Mouse (Mus musculus) small intestine, adult 2 months (tissue): Measurements from ENCODE around the gene Wbp1l. TPM values are rescaled to one million over a fixed set of nuclear protein-coding genes. Genes with fewer than 3 reads are reported as not detected.

Experiments
- H3K27ac ChIP-seq: fragments of 200-500 bp; 2 replicates; pipeline ENCODE4 v1.5.1; 2012; ENCODE audit warnings: low read depth, low read length, control low read depth, inconsistent platforms; ENCODE audit not compliant: insufficient read depth
- H3K27me3 ChIP-seq: fragments of 200-500 bp; 2 replicates; pipeline ENCODE4 v1.6.1; 2012; ENCODE audit warnings: mild to moderate bottlenecking, moderate library complexity, low read length, inconsistent platforms; ENCODE audit not compliant: control insufficient read depth, insufficient read depth
- H3K36me3 ChIP-seq: fragments of 200-500 bp; 2 replicates; pipeline ENCODE4 v1.6.1; 2012; ENCODE audit warnings: mild to moderate bottlenecking, low read length, control low read depth, inconsistent platforms; ENCODE audit not compliant: control insufficient read depth, insufficient read depth
- H3K4me1 ChIP-seq: fragments of 200-500 bp; 2 replicates; pipeline ENCODE4 v1.6.1; 2012; ENCODE audit warnings: low read length, inconsistent platforms, mixed read lengths; ENCODE audit not compliant: control insufficient read depth, insufficient read depth, insufficient read length
- H3K4me3 ChIP-seq: fragments of 200-500 bp; 2 replicates; pipeline ENCODE4 v1.5.1; 2012; ENCODE audit warnings: low read depth, mild to moderate bottlenecking, control low read depth, inconsistent platforms, low read length, moderate library complexity
- CTCF ChIP-seq: fragments of 200-500 bp; IDR thresholded peaks from 2 replicates; pipeline ENCODE4 v1.5.1; 2012; ENCODE audit warnings: low read depth, mild to moderate bottlenecking, control low read depth, inconsistent platforms, low read length, moderate library complexity, mixed read lengths; ENCODE audit not compliant: insufficient replicate concordance, insufficient read length; ENCODE audit errors: extremely low read depth
- POLR2A ChIP-seq: fragments of 200-500 bp; IDR thresholded peaks from 2 replicates; pipeline ENCODE4 v1.6.1; 2012; ENCODE audit warnings: low read depth, mild to moderate bottlenecking, control low read depth, inconsistent platforms, low read length, moderate library complexity
- WGBS: fragments of 180-500 bp; shearing (Covaris S2); methylation state at CpG from one replicate; pipeline ENCODE4 v1.1.7; 2018; 5-methylcytosine and 5-hydroxymethylcytosine counted together
- polyA plus RNA-seq: library from polyadenylated mRNA; depleted of rRNA; stranded (reverse); fragments of >200 nt; gene quantifications from 2 replicates; pipeline ENCODE4 v1.2.3, GENCODE M21; 2012; rRNA removed

Gene Wbp1l
- polyA plus RNA-seq, 1 experiment, result 42.4 TPM

DNA sequence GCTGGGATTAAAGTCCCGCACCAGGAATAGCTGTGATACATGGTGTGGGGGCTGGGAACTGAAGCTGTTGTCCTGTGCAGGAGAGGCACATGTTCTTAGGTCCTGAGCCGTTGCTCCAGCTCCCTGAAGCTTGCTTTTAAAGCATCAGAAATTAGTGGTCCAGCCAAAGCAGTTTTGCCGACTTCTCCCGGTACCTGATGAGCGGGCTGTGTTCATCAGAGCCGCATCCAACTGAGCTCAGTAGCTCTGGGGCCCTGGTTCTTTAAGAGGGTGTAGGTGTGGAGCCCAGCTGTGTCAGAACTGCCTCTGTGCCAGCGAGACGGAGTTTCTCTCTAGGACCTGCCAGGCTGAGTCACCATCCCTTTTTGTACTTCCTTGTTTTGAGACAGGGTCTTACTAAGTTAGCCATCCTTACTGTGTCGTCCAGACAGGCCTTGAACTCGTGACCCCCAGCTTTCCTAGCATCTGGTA is 100.2 kb downstream of the Wbp1l start:
- Histone ChIP-seq H3K27me3 (no peaks in the 10 kb centered on the region), H3K27ac (no peak overlapping the region), H3K4me1 (peaks cover 4% of the 10 kb centered on the region; the same call in 1 of the 2 replicates), H3K36me3 (peaks cover 6% of the 10 kb centered on the region), H3K4me3 (no peak overlapping the region)
- no peak for TF ChIP-seq CTCF
- no peak for TF ChIP-seq POLR2A
- 61% methylated on average over 10 of the region's 10 CpGs for WGBS

DNA sequence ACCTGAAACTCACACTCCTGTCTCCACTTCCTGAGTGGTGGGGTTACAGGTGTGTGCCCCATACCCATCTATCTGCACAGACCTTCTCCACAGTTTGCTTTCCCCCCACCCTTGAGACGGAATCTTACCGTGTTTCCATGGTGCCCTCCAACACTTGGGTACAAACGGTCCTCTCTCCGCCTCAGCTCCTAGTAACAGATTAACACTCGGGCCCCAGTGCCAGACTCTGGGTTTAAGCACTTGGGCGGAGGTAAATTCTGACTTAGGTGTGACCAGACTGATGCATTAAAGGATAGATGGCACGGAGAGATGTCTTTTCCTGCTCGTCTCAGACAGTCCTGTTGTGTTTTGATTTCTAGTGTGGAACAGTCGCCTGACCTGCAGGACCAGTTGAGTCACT is 102.3 kb downstream of the Wbp1l start:
- no peaks in the 10 kb centered on the region for H3K27me3 ChIP-seq
- H3K36me3 ChIP-seq, result peaks cover 6% of the 10 kb centered on the region
- H3K27ac ChIP-seq, result no peak overlapping the region
- peaks cover 4% of the 10 kb centered on the region; the same call in 1 of the 2 replicates for H3K4me1 ChIP-seq
- WGBS, result 75% methylated on average over 9 of the region's 9 CpGs
- TF ChIP-seq CTCF (no peak), POLR2A (no peak)
- no peak overlapping the region for H3K4me3 ChIP-seq

DNA sequence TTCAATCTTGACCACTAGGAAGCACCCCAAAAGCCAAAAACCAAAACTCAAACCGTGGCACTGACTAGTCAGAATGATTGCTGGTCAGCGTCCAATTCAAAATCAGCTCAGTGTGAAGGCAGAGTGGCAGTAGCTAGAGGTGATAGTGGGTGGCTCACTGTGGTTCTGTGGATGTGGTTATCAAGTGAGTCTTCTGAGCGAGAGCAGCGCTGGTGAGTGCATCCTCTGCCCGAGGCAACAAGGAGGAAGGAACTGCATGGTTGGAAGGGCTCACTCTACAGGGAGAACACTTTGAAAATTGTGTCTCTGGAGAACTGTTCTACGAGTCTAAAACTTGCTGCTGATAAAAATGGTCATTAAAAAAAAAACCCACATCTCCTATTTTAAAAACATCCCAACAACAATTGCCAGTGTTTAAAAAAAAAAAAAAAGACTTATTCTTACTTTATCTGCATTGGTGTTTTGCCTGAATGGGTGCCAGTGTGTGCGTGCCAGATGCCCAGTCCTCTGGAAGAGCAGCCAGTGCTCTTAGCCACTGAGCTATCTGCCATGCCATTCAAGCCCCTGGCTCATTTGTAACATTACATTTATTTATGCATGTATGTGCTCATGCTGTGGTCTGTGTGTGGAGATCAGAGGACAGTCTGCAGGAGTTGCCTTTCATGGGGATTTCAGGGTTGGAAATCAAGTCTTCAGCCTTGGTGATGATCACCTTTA is 107.1 kb downstream of the Wbp1l start:
- WGBS, result 77% methylated on average over 7 of the region's 7 CpGs
- Histone ChIP-seq H3K36me3 (peaks cover 9% of the 10 kb centered on the region), H3K4me3 (no peak overlapping the region), H3K27ac (no peak overlapping the region), H3K4me1 (peaks cover 10% of the 10 kb centered on the region; the same call in 1 of the 2 replicates), H3K27me3 (no peaks in the 10 kb centered on the region)
- no peak for TF ChIP-seq CTCF
- no peak for TF ChIP-seq POLR2A

DNA sequence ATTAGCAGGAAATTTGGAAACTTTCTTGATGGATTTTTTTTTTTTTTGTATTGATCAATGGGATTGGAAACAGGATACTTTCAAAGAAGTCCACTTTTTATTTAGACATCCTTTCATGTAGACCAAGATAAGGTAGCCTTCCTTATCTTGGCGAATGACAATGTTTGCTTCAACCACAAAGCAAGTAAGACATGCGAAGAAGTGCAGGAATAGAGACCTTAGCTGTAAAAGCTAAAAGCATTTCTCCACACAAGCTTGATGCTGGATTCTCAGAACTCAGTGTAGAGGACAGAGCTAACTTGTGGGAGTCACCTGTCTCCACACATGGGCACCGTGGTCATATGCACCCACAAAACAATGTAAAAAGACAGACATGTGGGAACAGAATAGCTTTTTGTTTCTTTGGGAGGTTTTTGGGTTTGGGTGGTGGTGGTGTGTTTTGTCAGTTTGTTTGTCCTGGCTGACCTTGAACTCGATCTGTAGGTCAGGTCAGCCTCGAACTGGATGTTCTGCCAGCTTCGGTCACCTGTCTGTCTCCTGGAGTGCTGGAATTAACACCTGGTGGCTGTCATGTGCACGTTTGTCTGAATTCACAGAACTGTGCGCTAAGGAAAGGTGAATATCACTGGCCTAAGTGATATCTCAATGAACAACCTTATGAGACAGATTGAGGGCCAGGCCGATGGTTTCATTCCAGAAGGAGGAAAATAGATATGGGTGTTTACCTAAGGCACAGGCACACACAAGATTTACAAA is 107.8 kb downstream of the Wbp1l start:
- no peak for TF ChIP-seq POLR2A
- no peak for TF ChIP-seq CTCF
- Histone ChIP-seq H3K27ac (peak overlapping the region; percentile 63), H3K4me1 (peaks cover 10% of the 10 kb centered on the region; the same call in 1 of the 2 replicates), H3K4me3 (no peak overlapping the region), H3K27me3 (no peaks in the 10 kb centered on the region), H3K36me3 (peaks cover 5% of the 10 kb centered on the region; the same call in 1 of the 2 replicates)
- 43% methylated on average over 9 of the region's 9 CpGs for WGBS

Other genes with a start within 250 kb of the Wbp1l start
- gene 2310034G01Rik, start 248.8 kb upstream of the Wbp1l start, polyA plus RNA-seq, result 0.56 and 3.4 TPM in 2 replicates
- gene Actr1a, start 203.3 kb upstream of the Wbp1l start, polyA plus RNA-seq, result 37.7 and 78.0 TPM in 2 replicates
- 5.8 and 9.4 TPM in 2 replicates for gene Sufu, start 202.2 kb upstream of the Wbp1l start, polyA plus RNA-seq
- 42.3 and 54.8 TPM in 2 replicates for gene Trim8, start 97.4 kb upstream of the Wbp1l start, polyA plus RNA-seq
- gene Arl3, start 25.9 kb upstream of the Wbp1l start, polyA plus RNA-seq, result 1.3 and 2.1 TPM in 2 replicates
- 1.3 and 1.6 TPM in 2 replicates for gene Sfxn2, start 25.7 kb upstream of the Wbp1l start, polyA plus RNA-seq
- 0.11 and 0.95 TPM in 2 replicates for gene Cyp17a1, start 74.1 kb downstream of the Wbp1l start, polyA plus RNA-seq
- gene Borcs7, start 90.8 kb downstream of the Wbp1l start, polyA plus RNA-seq, result 1.1 and 2.0 TPM in 2 replicates
- gene As3mt, start 108.4 kb downstream of the Wbp1l start, polyA plus RNA-seq, result 3.4 and 10.3 TPM in 2 replicates
- 11.1 and 16.9 TPM in 2 replicates for gene Cnnm2, start 162.5 kb downstream of the Wbp1l start, polyA plus RNA-seq